Mouse (Mus musculus): Measurements from ENCODE around the gene Cep57. TPM values are rescaled to one million over a fixed set of nuclear protein-coding genes. Genes with fewer than 3 reads are reported as not detected.

Cep57 gene
- polyA plus RNA-seq, 1 experiment from 2014 or later, result 41.9 TPM

DNA sequence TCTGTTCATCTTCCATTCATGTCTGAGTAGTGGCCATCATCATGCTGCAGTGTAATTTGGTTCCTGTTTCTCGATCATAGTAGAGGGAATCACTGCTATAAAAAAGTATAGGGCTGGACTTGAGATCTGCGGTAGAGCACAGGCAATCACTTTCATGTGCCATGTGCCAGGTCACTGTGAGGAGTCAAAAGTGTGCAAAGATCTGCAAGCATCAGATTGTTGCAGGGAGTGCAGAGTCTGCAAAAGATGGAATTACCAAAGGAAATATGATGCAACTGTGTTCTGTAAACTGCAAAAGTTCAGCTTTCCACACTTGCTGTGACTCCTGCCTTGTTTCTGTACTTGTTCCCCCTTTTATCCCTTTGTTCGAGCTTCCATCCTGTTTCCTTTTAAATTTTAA, 20.7 kb upstream of the Cep57 start:
- Histone ChIP-seq H3K36me3 (ENCODE audit: control insufficient read depth, insufficient read depth, low read length) (no peaks in the 10 kb centered on the region), H3K9me3 (ENCODE audit: control insufficient read depth, low read length) (no peaks in the 10 kb centered on the region), H3K9ac (ENCODE audit: low read depth, low read length) (no peak overlapping the region), H3K4me2 (ENCODE audit: low read depth, low read length) (no peak overlapping the region), H3K27me3 (replicated peaks; ENCODE audit: control insufficient read depth, insufficient read depth, low read length) (no peaks in the 10 kb centered on the region), H3K4me3 (ENCODE audit: low read length) (no peak overlapping the region), H3K4me1 (ENCODE audit: control insufficient read depth, insufficient read depth, low read length) (no peaks in the 10 kb centered on the region), H3K27ac (ENCODE audit: low read length) (no peak overlapping the region)
- whole genome bisulfite sequencing, result 83% methylated on average over 3 of the region's 3 CpGs
- ATAC-seq, result no peak

DNA sequence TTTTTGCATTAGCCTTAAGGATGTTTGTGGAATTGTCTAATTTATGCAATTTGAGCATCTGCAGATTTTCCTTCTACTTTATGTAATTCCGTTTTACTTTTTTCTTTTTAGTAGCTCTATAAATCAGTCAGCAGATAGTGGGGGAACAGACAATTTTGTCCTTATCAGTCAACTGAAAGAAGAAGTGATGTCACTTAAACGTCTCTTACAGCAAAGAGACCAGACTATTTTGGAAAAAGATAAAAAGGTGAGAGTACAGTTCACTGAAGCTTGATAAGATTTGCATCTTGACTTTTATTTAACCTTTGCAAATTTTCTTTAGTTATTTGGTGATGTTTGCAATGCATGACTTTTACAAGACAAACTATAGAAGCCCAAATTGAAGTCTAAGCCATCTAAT, 9.8 kb upstream of the Cep57 start:
- Histone ChIP-seq H3K9ac (ENCODE audit: low read depth, low read length) (no peak overlapping the region), H3K9me3 (ENCODE audit: control insufficient read depth, low read length) (no peaks in the 10 kb centered on the region), H3K36me3 (ENCODE audit: control insufficient read depth, insufficient read depth, low read length) (peaks cover 16% of the 10 kb centered on the region; the same call in 1 of the 2 replicates), H3K27ac (ENCODE audit: low read length) (no peak overlapping the region), H3K4me1 (ENCODE audit: control insufficient read depth, insufficient read depth, low read length) (no peaks in the 10 kb centered on the region), H3K4me3 (ENCODE audit: low read length) (no peak overlapping the region), H3K4me2 (ENCODE audit: low read depth, low read length) (no peak overlapping the region), H3K27me3 (replicated peaks; ENCODE audit: control insufficient read depth, insufficient read depth, low read length) (no peaks in the 10 kb centered on the region)
- no peak for ATAC-seq
- 74% methylated on average over 2 of the region's 2 CpGs for WGBS

DNA sequence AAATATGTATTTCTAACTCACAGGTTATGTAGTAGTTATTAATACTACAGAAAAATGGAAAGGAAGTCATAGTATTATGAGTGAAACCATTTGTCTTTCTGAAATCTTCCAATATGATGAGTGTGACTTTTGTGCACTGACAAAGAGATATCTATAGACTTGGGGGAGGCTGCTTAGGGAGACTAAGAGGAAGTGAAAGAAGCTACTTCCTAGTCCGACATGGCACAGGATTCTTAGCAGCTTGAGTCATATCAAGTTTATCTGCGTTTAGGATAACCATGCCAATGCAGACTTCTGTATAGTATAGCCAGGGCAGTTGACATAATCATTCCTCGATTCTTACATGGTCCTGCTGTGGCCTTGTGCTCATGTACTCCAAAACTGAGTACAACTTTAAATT, 8.3 kb upstream of the Cep57 start:
- H3K9me3 ChIP-seq (ENCODE audit: control insufficient read depth, low read length), result no peaks in the 10 kb centered on the region
- no peak overlapping the region for H3K4me2 ChIP-seq (ENCODE audit: low read depth, low read length)
- WGBS, result 84% methylated on average over 3 of the region's 3 CpGs
- ATAC-seq, result no peak
- H3K4me3 ChIP-seq (ENCODE audit: low read length), result no peak overlapping the region
- H3K4me1 ChIP-seq (ENCODE audit: control insufficient read depth, insufficient read depth, low read length), result no peaks in the 10 kb centered on the region
- no peak overlapping the region for H3K27ac ChIP-seq (ENCODE audit: low read length)
- no peak overlapping the region for H3K9ac ChIP-seq (ENCODE audit: low read depth, low read length)
- peaks cover 16% of the 10 kb centered on the region; the same call in 1 of the 2 replicates for H3K36me3 ChIP-seq (ENCODE audit: control insufficient read depth, insufficient read depth, low read length)
- no peaks in the 10 kb centered on the region for H3K27me3 ChIP-seq (replicated peaks; ENCODE audit: control insufficient read depth, insufficient read depth, low read length)

DNA sequence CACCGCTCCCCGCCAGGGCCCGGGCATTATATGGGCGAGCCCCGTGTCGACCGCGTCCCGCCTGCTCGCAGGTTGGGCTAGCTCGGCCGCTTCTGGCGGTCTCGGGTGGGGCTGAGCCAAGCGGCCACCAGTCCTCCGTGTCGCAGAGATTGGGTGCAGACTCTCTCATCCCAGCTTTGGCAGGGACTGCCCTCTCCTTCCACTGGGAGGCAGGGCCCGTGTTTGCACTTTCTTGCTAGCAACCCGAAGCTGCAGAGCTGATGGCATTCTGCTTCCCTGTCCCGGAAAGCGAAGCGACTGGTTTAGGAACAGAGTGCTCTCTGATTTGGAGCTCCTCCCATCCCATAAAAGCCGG, 1.2 kb upstream of the Cep57 start:
- H3K36me3 ChIP-seq (ENCODE audit: control insufficient read depth, insufficient read depth, low read length), result 0 out of 2 replicates have a peak, but pooled peaks cover 4% of the 10 kb centered on the region
- H3K27me3 ChIP-seq (replicated peaks; ENCODE audit: control insufficient read depth, insufficient read depth, low read length), result no peaks in the 10 kb centered on the region
- H3K9ac ChIP-seq (ENCODE audit: low read depth, low read length), result peak overlapping the region; percentile 92
- peak overlapping the region; percentile 60 for H3K4me2 ChIP-seq (ENCODE audit: low read depth, low read length)
- H3K9me3 ChIP-seq (ENCODE audit: control insufficient read depth, low read length), result no peaks in the 10 kb centered on the region
- peak overlapping the region; percentile 79 for H3K4me3 ChIP-seq (ENCODE audit: low read length)
- H3K4me1 ChIP-seq (ENCODE audit: control insufficient read depth, insufficient read depth, low read length), result peaks cover 13% of the 10 kb centered on the region
- WGBS, result 0% methylated on average over 23 of the region's 23 CpGs
- H3K27ac ChIP-seq (ENCODE audit: low read length), result peak overlapping the region; percentile 97
- ATAC-seq, result peak; percentile 21

DNA sequence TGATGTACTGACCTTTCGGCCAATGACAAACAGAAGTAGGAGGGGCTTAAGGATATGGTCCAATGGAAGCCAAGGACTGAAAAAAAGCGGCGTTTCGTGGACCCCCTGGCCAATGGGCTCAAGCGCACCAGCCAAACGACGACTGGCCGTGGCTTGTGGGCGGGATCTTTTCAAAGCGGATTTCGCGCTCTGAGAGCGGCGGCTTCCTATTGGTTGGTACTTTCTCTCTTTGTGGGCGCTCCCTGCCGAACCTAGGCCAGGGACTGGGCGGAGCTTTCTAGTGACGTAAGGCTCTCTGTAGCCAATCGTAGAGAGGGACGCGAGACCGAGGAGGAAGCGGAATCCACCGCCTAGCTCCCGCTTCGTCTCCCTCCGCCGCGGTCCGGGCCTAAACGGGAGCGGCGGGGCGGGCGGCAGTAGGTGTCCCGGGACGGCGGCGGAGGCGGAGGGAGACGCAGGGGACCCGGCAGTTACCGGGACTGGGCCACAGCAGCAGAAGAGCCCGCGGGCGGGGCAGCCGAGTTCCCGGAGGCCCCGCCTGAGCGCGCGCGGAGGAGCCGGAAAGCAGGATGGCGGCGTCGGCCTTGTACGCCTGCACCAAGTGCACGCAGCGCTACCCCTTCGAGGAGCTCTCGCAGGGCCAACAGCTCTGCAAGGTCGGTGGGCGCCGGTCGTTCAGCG, 639 bp upstream of the Cep57 start, which contains the start of gene Fam76b:
Gene Fam76b, plus strand, starts transcription at position 311 of the 681 bp plus-strand sequence.
- under 1% methylated on average over 57 of the region's 67 CpGs for WGBS
- Histone ChIP-seq H3K27ac (ENCODE audit: low read length) (peak within 1 kb of the TSS; percentile 99), H3K4me1 (ENCODE audit: control insufficient read depth, insufficient read depth, low read length) (peaks cover 13% of the 10 kb centered on the region), H3K9me3 (ENCODE audit: control insufficient read depth, low read length) (no peaks in the 10 kb centered on the region), H3K9ac (ENCODE audit: low read depth, low read length) (peak within 1 kb of the TSS; percentile 92), H3K4me2 (ENCODE audit: low read depth, low read length) (peak within 1 kb of the TSS; percentile 76), H3K4me3 (ENCODE audit: low read length) (peak within 1 kb of the TSS; percentile 90), H3K27me3 (replicated peaks; ENCODE audit: control insufficient read depth, insufficient read depth, low read length) (no peaks in the 10 kb centered on the region), H3K36me3 (ENCODE audit: control insufficient read depth, insufficient read depth, low read length) (no peaks in the 10 kb centered on the region)
- ATAC-seq, result peak; percentile 94

DNA sequence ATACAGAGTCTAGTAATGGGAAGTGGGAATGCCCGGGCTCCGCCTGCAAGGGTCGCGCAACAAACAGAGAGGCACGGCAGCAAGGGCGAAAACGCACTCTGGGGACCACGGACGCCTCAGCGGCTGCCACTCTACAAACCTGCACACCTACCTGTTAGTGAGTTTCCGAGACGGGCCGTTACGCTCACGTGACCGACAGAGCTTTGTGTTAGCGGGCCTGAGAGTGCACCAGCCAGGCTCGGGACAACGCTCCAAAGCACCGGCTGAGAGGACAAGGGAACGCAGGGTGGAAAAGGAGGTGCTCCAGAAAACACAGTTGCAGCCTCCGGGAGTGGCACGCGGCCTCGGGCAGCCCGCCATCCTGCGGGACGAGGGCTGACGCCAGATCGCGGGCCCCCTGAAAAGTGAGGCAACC, 509 bp downstream of the Cep57 start:
- H3K27ac ChIP-seq (ENCODE audit: low read length), result peak overlapping the region; percentile 99
- peaks cover 13% of the 10 kb centered on the region for H3K4me1 ChIP-seq (ENCODE audit: control insufficient read depth, insufficient read depth, low read length)
- H3K4me2 ChIP-seq (ENCODE audit: low read depth, low read length), result peak overlapping the region; percentile 76
- ATAC-seq, result peak; percentile 39
- H3K27me3 ChIP-seq (replicated peaks; ENCODE audit: control insufficient read depth, insufficient read depth, low read length), result no peaks in the 10 kb centered on the region
- under 1% methylated on average over 31 of the region's 31 CpGs for WGBS
- peak overlapping the region; percentile 90 for H3K4me3 ChIP-seq (ENCODE audit: low read length)
- H3K9me3 ChIP-seq (ENCODE audit: control insufficient read depth, low read length), result no peaks in the 10 kb centered on the region
- H3K9ac ChIP-seq (ENCODE audit: low read depth, low read length), result peak overlapping the region; percentile 92
- H3K36me3 ChIP-seq (ENCODE audit: control insufficient read depth, insufficient read depth, low read length), result no peaks in the 10 kb centered on the region

DNA sequence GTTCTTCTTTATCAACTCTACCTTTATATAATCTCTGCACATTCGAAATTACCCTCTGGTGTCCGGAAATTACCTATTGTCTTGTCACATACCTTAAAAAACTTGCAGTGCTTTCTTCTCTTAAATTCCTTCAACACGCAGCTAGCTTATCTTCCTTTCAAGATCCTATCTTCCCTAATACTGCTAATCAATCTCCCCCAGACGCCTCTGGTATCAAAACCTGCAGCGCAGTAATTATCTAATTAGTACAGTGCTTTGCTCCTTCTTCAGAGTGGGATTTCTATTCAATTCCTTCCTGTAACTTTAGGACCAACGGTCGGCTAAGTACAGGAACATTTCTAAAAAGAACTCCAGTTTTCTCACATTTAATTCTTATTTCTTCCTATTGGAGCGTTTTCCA, 1.0 kb downstream of the Cep57 start:
- Histone ChIP-seq H3K36me3 (ENCODE audit: control insufficient read depth, insufficient read depth, low read length) (no peaks in the 10 kb centered on the region), H3K27ac (ENCODE audit: low read length) (peak overlapping the region; percentile 99), H3K9me3 (ENCODE audit: control insufficient read depth, low read length) (no peaks in the 10 kb centered on the region), H3K4me3 (ENCODE audit: low read length) (peak overlapping the region; percentile 90), H3K27me3 (replicated peaks; ENCODE audit: control insufficient read depth, insufficient read depth, low read length) (no peaks in the 10 kb centered on the region), H3K4me2 (ENCODE audit: low read depth, low read length) (peak overlapping the region; percentile 76), H3K4me1 (ENCODE audit: control insufficient read depth, insufficient read depth, low read length) (peaks cover 13% of the 10 kb centered on the region), H3K9ac (ENCODE audit: low read depth, low read length) (peak overlapping the region; percentile 92)
- ATAC-seq, result no peak
- 3% methylated on average over 8 of the region's 8 CpGs for WGBS

DNA sequence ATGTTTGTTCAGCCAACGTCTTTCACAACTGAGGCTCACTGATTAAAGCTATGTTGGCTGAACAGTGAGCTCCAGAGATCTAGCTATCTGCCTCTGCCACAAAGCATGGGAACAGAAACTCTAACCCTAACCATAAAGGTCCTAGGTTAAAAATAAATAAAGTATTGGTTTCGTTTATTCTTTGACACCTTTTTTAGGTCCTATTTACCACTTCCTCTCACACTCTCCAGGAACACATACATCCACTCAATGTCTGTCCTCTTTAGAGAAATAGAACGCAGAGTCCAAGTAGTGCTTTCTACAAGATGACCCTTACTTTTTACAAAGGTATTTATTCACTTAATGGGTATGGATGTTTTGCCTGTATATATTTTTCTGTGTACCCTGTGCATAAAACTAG, 6.1 kb downstream of the Cep57 start:
- WGBS, result 90% methylated on average over 3 of the region's 3 CpGs
- no peak overlapping the region for H3K27ac ChIP-seq (ENCODE audit: low read length)

DNA sequence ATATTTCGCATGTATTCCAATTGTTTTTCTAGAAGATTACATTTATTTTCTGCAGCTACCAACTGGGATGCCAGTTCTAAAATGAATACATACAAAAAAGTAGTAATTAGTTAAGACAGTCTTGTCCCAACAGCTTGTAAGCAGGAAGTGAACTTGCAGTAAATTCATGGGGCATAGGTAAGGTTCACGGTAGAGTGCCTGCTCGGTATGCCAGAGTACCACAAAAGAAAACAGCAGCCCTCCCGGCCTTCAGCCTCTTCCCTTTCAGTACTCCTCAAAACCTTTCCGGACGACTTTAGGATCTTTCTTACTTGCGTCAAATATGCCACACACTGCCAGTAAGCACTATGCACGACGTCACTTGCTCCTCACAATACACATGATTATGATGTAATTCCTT, 8.5 kb downstream of the Cep57 start:
- Histone ChIP-seq H3K4me3 (ENCODE audit: low read length) (no peak overlapping the region), H3K36me3 (ENCODE audit: control insufficient read depth, insufficient read depth, low read length) (0 out of 2 replicates have a peak, but pooled peaks cover 12% of the 10 kb centered on the region), H3K9ac (ENCODE audit: low read depth, low read length) (no peak overlapping the region), H3K4me2 (ENCODE audit: low read depth, low read length) (no peak overlapping the region), H3K27me3 (replicated peaks; ENCODE audit: control insufficient read depth, insufficient read depth, low read length) (no peaks in the 10 kb centered on the region), H3K27ac (ENCODE audit: low read length) (no peak overlapping the region), H3K4me1 (ENCODE audit: control insufficient read depth, insufficient read depth, low read length) (no peaks in the 10 kb centered on the region), H3K9me3 (ENCODE audit: control insufficient read depth, low read length) (no peaks in the 10 kb centered on the region)
- 92% methylated on average over 9 of the region's 9 CpGs for WGBS
- no peak for ATAC-seq

More for the DNA sequence above, 6.1 kb downstream of the Cep57 start:
- Histone ChIP-seq H3K9ac (ENCODE audit: low read depth, low read length) (no peak overlapping the region), H3K9me3 (ENCODE audit: control insufficient read depth, low read length) (no peaks in the 10 kb centered on the region), H3K4me2 (ENCODE audit: low read depth, low read length) (no peak overlapping the region), H3K36me3 (ENCODE audit: control insufficient read depth, insufficient read depth, low read length) (0 out of 2 replicates have a peak, but pooled peaks cover 12% of the 10 kb centered on the region), H3K4me1 (ENCODE audit: control insufficient read depth, insufficient read depth, low read length) (peaks cover 9% of the 10 kb centered on the region), H3K4me3 (ENCODE audit: low read length) (no peak overlapping the region), H3K27me3 (replicated peaks; ENCODE audit: control insufficient read depth, insufficient read depth, low read length) (no peaks in the 10 kb centered on the region)
- ATAC-seq, result no peak

DNA sequence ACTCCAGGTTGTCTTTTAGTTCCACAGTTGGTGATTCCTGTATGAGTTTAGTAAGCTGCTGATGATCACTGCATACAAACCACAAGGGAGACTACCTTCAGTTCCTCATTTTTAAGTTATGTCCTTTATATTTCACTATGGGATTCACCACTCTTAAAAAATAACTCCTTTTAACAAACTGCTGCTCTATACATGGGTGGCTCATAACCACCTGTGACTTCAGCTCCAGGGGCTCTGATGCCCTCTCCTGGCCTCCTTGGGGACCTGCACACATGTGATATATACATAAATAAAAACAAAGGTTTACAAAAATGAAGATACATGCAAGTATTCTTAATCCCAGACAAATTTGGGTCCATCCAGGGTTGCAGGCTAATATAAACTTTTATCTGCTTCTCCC, 17.0 kb downstream of the Cep57 start:
- ATAC-seq, result no peak
- no peaks in the 10 kb centered on the region for H3K27me3 ChIP-seq (replicated peaks; ENCODE audit: control insufficient read depth, insufficient read depth, low read length)
- no peak overlapping the region for H3K4me2 ChIP-seq (ENCODE audit: low read depth, low read length)
- H3K36me3 ChIP-seq (ENCODE audit: control insufficient read depth, insufficient read depth, low read length), result peaks cover 9% of the 10 kb centered on the region; the same call in 1 of the 2 replicates
- H3K4me3 ChIP-seq (ENCODE audit: low read length), result no peak overlapping the region
- no peak overlapping the region for H3K9ac ChIP-seq (ENCODE audit: low read depth, low read length)
- no peaks in the 10 kb centered on the region for H3K4me1 ChIP-seq (ENCODE audit: control insufficient read depth, insufficient read depth, low read length)
- no peaks in the 10 kb centered on the region for H3K9me3 ChIP-seq (ENCODE audit: control insufficient read depth, low read length)
- no peak overlapping the region for H3K27ac ChIP-seq (ENCODE audit: low read length)
